Comparison of ENCODE assay signal across 7 mouse cellular contexts in genomic region chr17:35835424-35836140, GRCm38 (mm10). TPM values are rescaled to one million over a fixed set of nuclear protein-coding genes. Genes with fewer than 3 reads are reported as not detected.
A peak's percentile ranks its signal among the peaks of the same experiment; 100 is the strongest.
DNase-seq lines count a peak whose midpoint lies in the region; ATAC-seq and TF ChIP-seq lines count a peak whose summit lies in the region.

No protein-coding gene starts in this region.

- H3K36me3 ChIP-seq in hindbrain, postnatal 0 days (ENCODE audit: insufficient read depth, low read length): peaks cover 28% of the 10 kb centered on the region
- peaks cover 31% of the 10 kb centered on the region for H3K36me3 ChIP-seq in midbrain, embryonic 11.5 days (ENCODE audit: control insufficient read depth, insufficient read depth, low read length)

- DNase-seq in lung, adult 2 months: no peak
- DNase-seq in lung, postnatal 4 days: no peak
- no peak for DNase-seq in hindbrain, postnatal 0 days (ENCODE audit: low spot score)
- no peak for DNase-seq in midbrain, embryonic 11.5 days (ENCODE audit: low spot score, missing footprints)
- no peak for DNase-seq in natural killer cell, adult 2 months (ENCODE audit: low spot score in 2 of 2)
- no peak for DNase-seq in B cell, adult 2 months

- no peaks in the 10 kb centered on the region for H3K9me3 ChIP-seq in hindbrain, postnatal 0 days (ENCODE audit: low read length)
- H3K9me3 ChIP-seq in midbrain, embryonic 11.5 days (ENCODE audit: control insufficient read depth, low read length): no peaks in the 10 kb centered on the region

- no peak overlapping the region for H3K4me3 ChIP-seq in lung, adult 2 months (replicated peaks; ENCODE audit: extremely low read depth, low read depth, low read length)
- no peak overlapping the region; the same call in 1 of the 2 replicates for H3K4me3 ChIP-seq in cortical plate, adult 2 months (ENCODE audit: insufficient read depth, low read length)
- peak overlapping the region; percentile 82 for H3K4me3 ChIP-seq in hindbrain, postnatal 0 days (ENCODE audit: low read length)
- H3K4me3 ChIP-seq in midbrain, embryonic 11.5 days (ENCODE audit: low read depth, low read length): peak overlapping the region; percentile 96

- no peak for TF ChIP-seq CTCF in lung, adult 2 months (IDR thresholded peaks at IDR 0.05; ENCODE audit: insufficient read depth, low read length)
- TF ChIP-seq CTCF in cortical plate, adult 2 months (IDR thresholded peaks at IDR 0.05; ENCODE audit: extremely low read depth, insufficient read depth, low read length): no peak
- no peak for TF ChIP-seq CTCF in hindbrain, postnatal 0 days (IDR thresholded peaks at IDR 0.05; ENCODE audit: low read depth)

- ATAC-seq in hindbrain, postnatal 0 days: no peak
- ATAC-seq in midbrain, embryonic 11.5 days (ENCODE audit: low FRiP score): no peak

- TF ChIP-seq POLR2A in lung, adult 2 months (IDR thresholded peaks at IDR 0.05; ENCODE audit: borderline replicate concordance, extremely low read depth, low read depth, low read length): peak; percentile 18; the same call in 1 of the 2 replicates
- TF ChIP-seq POLR2A in cortical plate, adult 2 months (IDR thresholded peaks at IDR 0.05; ENCODE audit: extremely low read depth, insufficient read depth, low read length): peak; percentile 29; the same call in 1 of the 2 replicates

- 50% methylated on average over 26 of the region's 26 CpGs for WGBS in lung, adult 2 months
- 58% methylated on average over 26 of the region's 26 CpGs for WGBS in hindbrain, postnatal 0 days
- WGBS in midbrain, embryonic 11.5 days: 87% methylated on average over 26 of the region's 26 CpGs

- H3K4me1 ChIP-seq in lung, adult 2 months (ENCODE audit: control insufficient read depth, insufficient read depth, low read length): peaks cover 16% of the 10 kb centered on the region
- H3K4me1 ChIP-seq in cortical plate, adult 2 months (ENCODE audit: control insufficient read depth, insufficient read depth, low read length): peaks cover 3% of the 10 kb centered on the region; the same call in 1 of the 2 replicates
- H3K4me1 ChIP-seq in hindbrain, postnatal 0 days (ENCODE audit: insufficient read depth, low read length): peaks cover 13% of the 10 kb centered on the region; the same call in 1 of the 2 replicates
- H3K4me1 ChIP-seq in midbrain, embryonic 11.5 days (ENCODE audit: control insufficient read depth, insufficient read depth, low read length): peaks cover 25% of the 10 kb centered on the region

- no peak overlapping the region for H3K27ac ChIP-seq in cortical plate, adult 2 months (ENCODE audit: insufficient read depth, low read length)
- H3K27ac ChIP-seq in hindbrain, postnatal 0 days: peak overlapping the region; percentile 7; the same call in 1 of the 2 replicates
- H3K27ac ChIP-seq in midbrain, embryonic 11.5 days (ENCODE audit: low read depth, low read length): peak overlapping the region; percentile 14; the same call in 1 of the 2 replicates

- peak overlapping the region; percentile 88 for H3K4me2 ChIP-seq in hindbrain, postnatal 0 days (ENCODE audit: low read depth, low read length)
- H3K4me2 ChIP-seq in midbrain, embryonic 11.5 days: peak overlapping the region; percentile 92

- no peaks in the 10 kb centered on the region for H3K27me3 ChIP-seq in hindbrain, postnatal 0 days (ENCODE audit: insufficient read depth, low read length)
- no peaks in the 10 kb centered on the region for H3K27me3 ChIP-seq in midbrain, embryonic 11.5 days (ENCODE audit: control insufficient read depth, insufficient read depth, low read length)

- peak overlapping the region; percentile 94; the same call in 1 of the 2 replicates for H3K9ac ChIP-seq in hindbrain, postnatal 0 days (replicated peaks; ENCODE audit: low read length)
- peak overlapping the region; percentile 94 for H3K9ac ChIP-seq in midbrain, embryonic 11.5 days (ENCODE audit: low read length)

RNA-seq across cellular contexts. Expression of gene Tubb5, which starts 2.5 kb away (rescaled TPM):
- 258 and 298 TPM in 2 replicates for polyA plus RNA-seq in lung, adult 2 months (2012; rRNA removed)
- polyA plus RNA-seq in cortical plate, adult 2 months (2012; rRNA removed): 453 and 474 TPM in 2 replicates
- 3,311 and 3,326 TPM in 2 replicates for total RNA-seq in hindbrain, postnatal 0 days (2014; rRNA removed)
- polyA plus RNA-seq in hindbrain, postnatal 0 days (2015; fragmentation: Nextera tagmentation; extraction: Ambion mirVana): 1,502 and 1,606 TPM in 2 replicates
- 1,522 and 1,543 TPM in 2 replicates for polyA plus RNA-seq in midbrain, embryonic 11.5 days (2014; fragmentation: Nextera tagmentation; extraction: Ambion mirVana)

RNA-seq across cellular contexts. Expression of gene Mdc1, which starts 5.7 kb away (rescaled TPM):
- polyA plus RNA-seq in lung, adult 2 months (2012; rRNA removed): 6.8 and 8.2 TPM in 2 replicates
- 7.7 and 8.4 TPM in 2 replicates for polyA plus RNA-seq in cortical plate, adult 2 months (2012; rRNA removed)
- 14.7 and 26.7 TPM in 2 replicates for total RNA-seq in hindbrain, postnatal 0 days (2014; rRNA removed)
- 3.9 and 4.1 TPM in 2 replicates for polyA plus RNA-seq in hindbrain, postnatal 0 days (2015; fragmentation: Nextera tagmentation; extraction: Ambion mirVana)
- 19.4 and 21.5 TPM in 2 replicates for polyA plus RNA-seq in midbrain, embryonic 11.5 days (2014; fragmentation: Nextera tagmentation; extraction: Ambion mirVana)

RNA-seq across cellular contexts. Expression of gene Flot1, which starts 12.6 kb away (rescaled TPM):
- polyA plus RNA-seq in lung, adult 2 months (2012; rRNA removed): 81.9 and 89.7 TPM in 2 replicates
- polyA plus RNA-seq in cortical plate, adult 2 months (2012; rRNA removed): 212 and 223 TPM in 2 replicates
- total RNA-seq in hindbrain, postnatal 0 days (2014; rRNA removed): 94.1 and 142 TPM in 2 replicates
- 162 TPM in 2 replicates for polyA plus RNA-seq in hindbrain, postnatal 0 days (2015; fragmentation: Nextera tagmentation; extraction: Ambion mirVana)
- polyA plus RNA-seq in midbrain, embryonic 11.5 days (2014; fragmentation: Nextera tagmentation; extraction: Ambion mirVana): 46.9 and 47.4 TPM in 2 replicates

RNA-seq across cellular contexts. Expression of gene Ier3, which starts 14.1 kb away (rescaled TPM):
- polyA plus RNA-seq in lung, adult 2 months (2012; rRNA removed): 133 TPM in 2 replicates
- 13.4 and 18.4 TPM in 2 replicates for polyA plus RNA-seq in cortical plate, adult 2 months (2012; rRNA removed)
- total RNA-seq in hindbrain, postnatal 0 days (2014; rRNA removed): 13.7 and 19.4 TPM in 2 replicates
- 18.3 and 19.4 TPM in 2 replicates for polyA plus RNA-seq in hindbrain, postnatal 0 days (2015; fragmentation: Nextera tagmentation; extraction: Ambion mirVana)
- polyA plus RNA-seq in midbrain, embryonic 11.5 days (2014; fragmentation: Nextera tagmentation; extraction: Ambion mirVana): 2.5 and 4.0 TPM in 2 replicates

RNA-seq across cellular contexts. Expression of gene Nrm, which starts 25.5 kb away (rescaled TPM):
- 16.5 and 26.2 TPM in 2 replicates for polyA plus RNA-seq in lung, adult 2 months (2012; rRNA removed)
- polyA plus RNA-seq in cortical plate, adult 2 months (2012; rRNA removed): 7.5 and 9.3 TPM in 2 replicates
- 14.7 and 27.2 TPM in 2 replicates for total RNA-seq in hindbrain, postnatal 0 days (2014; rRNA removed)
- 24.6 and 25.7 TPM in 2 replicates for polyA plus RNA-seq in hindbrain, postnatal 0 days (2015; fragmentation: Nextera tagmentation; extraction: Ambion mirVana)
- polyA plus RNA-seq in midbrain, embryonic 11.5 days (2014; fragmentation: Nextera tagmentation; extraction: Ambion mirVana): 59.8 and 61.0 TPM in 2 replicates

Comparison
In these comparisons a context has a peak if more than half of its experiments do, and no peak if none do; other contexts are left out.
1. H3K4me3 ChIP-seq: peak in hindbrain, postnatal 0 days (single experiment) and midbrain, embryonic 11.5 days (single experiment); none in lung, adult 2 months (single experiment) and cortical plate, adult 2 months (single experiment).